Mouse (Mus musculus) layer of hippocampus, adult 8-10 months (tissue): ENCODE results near the gene Depdc5. TPM values are rescaled to one million over a fixed set of nuclear protein-coding genes. Genes with fewer than 3 reads are reported as not detected.

Experiments
- DNase-seq, 2 experiments: peaks; one replicate each; pipeline ENCODE4 v3.0.0; 2022; ENCODE audit warnings: low spot score in 2 of 2
- total RNA-seq, 4 experiments: library from RNA; stranded (reverse); gene quantifications; 2 replicates each; pipeline ENCODE4 v1.2.4; 2022

Depdc5 gene
- total RNA-seq, 4 experiments from 2014 or later: 68.2 to 75.3 (median 72.5) TPM

DNA sequence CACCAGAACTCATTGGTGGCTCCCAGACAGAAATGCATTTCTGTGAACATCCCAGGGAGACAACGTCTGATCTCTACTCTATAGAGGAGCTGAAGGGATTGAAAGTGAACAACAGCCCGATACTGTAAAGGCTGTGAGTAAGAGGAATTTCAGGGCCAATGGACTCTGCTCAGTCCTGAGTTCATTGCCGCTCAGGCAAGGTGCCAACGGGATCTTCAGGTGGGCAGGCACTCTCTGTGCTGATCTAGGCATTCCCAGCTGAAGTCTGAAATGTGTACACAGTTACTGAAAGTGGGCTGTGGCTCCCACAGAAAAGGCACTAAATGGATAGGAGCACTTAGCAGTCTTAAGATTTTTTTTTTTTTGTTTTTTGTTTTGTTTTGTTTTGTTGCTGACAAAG lies 135.3 kb downstream of the Depdc5 start:
- DNase-seq: no peak

DNA sequence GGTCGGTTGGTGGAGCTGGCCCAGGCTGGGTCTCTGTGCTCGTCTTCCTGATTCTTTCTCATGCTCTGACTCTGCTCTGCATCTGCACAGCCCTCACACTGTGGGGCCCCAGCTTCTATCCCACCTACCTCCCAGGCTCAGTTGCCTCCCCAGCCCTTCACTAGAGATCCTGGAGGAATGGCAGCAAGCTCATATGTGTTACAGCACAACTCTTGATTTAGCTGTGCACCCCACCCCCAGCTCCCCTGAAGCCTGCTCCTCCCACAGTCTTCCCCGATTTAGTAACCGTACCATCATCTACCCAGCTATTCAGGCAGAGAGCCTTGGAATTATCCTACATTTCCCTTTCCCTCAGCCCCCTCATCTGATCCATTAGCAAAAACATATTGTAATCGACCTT lies 137.6 kb downstream of the Depdc5 start:
- peak; percentile 55 to 77 for DNase-seq

DNA sequence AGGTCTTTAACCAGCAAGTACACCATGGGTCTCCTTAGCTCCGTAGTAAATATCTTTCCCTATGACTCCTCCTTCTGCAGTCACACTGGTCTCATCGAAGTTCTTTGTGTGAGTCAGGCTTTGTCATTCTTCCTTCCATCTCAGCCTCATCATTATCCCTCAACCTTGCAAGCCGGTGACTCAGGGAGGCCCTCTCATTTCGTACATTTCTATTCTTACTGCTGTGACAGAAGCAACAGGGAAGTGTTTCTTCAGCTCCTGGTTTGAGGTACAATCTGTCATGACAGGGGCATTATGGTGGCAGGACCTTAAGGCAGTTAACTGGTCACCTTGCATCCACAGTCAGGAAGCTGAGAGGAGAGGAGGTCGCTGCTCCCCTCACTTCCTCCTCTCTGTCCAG lies 139.3 kb downstream of the Depdc5 start:
- DNase-seq: no peak

DNA sequence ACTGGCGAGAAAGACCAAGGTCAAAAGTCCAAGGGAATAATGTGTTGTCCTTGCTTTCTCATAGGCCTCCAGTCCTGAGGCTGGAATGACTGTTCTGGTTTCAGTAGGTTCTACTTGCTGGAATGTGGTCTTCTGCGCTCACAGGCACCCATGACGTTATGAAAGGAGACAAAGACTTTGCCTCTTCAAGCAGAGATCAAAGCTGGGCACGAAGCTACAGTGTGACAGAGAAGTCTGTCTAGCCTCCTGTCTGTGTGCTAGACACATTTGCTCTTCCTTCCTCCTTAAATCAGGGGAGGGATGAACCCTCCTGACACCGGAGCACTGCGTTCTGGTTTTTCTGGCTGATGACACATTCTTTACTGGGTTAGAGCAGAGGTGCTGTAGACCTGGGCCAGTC lies 140.0 kb downstream of the Depdc5 start:
- DNase-seq: no peak

DNA sequence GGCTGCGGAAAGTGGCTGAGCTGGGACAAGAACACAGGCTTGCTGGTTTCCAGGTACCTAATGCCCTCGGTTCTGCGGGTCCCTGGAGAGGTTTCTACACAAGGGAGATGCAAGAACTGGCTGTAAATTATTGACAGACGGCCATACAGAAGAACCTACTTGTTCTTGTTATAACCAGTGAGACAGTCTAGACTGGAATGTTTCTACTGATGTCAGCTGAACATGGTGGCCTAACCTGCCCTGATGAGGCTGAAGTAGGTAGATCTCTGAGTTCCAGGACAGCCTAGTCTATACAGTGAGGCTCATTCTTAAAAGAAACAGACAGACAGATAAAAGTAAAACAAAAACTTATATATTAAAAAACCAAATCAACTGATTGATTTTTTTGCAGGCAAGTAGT lies 140.6 kb downstream of the Depdc5 start:
- no peak for DNase-seq

DNA sequence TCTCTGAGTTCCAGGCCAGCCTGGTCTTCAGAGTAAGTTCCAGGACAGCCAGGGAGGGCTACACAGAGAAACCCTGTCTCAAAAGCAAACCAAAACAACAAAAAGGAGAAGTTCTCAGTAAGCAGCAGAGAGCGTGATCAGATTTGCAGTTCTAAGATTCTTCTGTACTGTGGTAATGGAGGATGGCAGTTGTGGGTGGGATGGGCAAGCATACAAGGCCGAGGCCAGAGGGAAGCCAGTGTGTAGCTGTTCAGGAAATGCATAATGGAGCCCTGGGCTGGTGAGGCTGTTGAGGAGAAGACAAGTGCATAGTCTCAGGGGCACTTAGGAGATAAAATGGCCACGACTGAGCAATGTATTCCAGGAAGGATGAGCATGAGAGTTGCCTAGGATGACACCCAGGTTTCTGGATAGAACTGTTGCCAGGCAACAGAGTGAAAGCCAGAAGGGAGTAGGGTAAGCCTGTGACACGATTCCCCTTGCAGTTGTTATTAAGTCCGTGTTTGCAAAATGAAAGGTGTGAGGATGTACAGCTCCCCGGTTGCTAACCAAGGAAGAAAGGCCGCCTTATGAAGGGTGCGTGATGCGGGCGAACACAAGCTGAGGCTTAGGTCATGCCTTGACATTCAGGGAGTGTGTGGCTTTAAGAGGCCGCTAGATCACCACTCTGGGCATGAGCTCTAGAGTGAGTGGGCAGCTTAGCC lies 142.1 kb downstream of the Depdc5 start:
- DNase-seq: peak in 1 of 2 experiments; percentile 48

DNA sequence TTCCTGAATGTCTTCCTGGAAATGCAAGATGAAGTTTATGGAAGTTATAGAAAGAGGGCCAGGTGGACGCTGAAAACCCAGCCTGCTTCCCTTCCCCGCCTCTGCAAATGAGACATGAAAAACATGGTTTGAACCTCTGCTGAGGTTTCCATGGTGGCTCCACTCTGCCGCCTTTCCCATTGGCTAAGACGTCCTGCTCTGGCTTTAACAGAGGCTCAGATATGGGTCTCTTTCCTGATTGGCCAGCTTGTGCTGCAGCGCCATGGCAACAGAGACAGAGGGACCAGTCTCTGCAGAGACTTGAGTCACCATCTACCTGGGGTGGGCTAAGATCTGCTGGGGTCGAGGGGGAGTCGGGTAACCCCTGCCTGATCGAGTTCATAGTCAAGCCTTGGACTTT lies 143.2 kb downstream of the Depdc5 start:
- peak; percentile 72 to 84 for DNase-seq

DNA sequence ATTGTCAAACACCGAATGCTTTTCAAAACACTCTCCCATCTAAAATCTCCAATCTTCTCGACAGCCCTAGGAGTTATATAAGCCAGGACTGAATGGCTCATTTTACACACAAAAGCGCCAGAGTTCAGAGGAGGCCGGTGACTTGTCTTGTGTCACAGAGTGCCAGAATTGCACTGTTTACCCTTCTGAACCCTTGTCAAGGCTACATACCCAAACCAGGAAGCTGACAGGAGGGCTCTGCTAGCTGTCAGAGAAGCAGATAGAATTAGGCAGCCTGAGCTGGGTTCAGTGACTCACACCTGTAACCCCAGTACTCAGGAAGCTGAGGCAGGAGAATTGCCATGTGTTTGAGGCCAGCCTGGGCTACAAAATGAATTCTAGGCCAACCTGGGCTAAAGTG lies 143.9 kb downstream of the Depdc5 start:
- no peak for DNase-seq

DNA sequence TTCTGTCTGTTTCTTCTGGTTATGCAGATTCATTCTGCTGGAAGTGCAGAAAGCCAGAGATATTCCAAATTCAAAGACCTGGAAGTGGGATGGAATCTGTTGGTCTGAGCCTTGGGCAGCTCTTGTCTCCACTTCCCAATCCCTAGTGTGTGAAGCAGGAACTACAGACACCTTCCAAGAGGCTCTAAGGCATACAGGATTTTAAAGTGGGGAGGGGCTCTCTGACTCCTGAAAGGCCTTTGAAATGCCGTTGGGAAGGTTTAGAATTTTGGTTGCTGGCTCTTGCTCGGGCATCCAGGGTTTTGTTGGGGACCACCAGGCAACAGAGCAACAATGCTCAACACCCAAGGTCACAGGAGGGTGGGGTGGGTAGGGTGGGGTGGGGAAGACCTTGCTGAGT lies 145.8 kb downstream of the Depdc5 start:
- no peak for DNase-seq

DNA sequence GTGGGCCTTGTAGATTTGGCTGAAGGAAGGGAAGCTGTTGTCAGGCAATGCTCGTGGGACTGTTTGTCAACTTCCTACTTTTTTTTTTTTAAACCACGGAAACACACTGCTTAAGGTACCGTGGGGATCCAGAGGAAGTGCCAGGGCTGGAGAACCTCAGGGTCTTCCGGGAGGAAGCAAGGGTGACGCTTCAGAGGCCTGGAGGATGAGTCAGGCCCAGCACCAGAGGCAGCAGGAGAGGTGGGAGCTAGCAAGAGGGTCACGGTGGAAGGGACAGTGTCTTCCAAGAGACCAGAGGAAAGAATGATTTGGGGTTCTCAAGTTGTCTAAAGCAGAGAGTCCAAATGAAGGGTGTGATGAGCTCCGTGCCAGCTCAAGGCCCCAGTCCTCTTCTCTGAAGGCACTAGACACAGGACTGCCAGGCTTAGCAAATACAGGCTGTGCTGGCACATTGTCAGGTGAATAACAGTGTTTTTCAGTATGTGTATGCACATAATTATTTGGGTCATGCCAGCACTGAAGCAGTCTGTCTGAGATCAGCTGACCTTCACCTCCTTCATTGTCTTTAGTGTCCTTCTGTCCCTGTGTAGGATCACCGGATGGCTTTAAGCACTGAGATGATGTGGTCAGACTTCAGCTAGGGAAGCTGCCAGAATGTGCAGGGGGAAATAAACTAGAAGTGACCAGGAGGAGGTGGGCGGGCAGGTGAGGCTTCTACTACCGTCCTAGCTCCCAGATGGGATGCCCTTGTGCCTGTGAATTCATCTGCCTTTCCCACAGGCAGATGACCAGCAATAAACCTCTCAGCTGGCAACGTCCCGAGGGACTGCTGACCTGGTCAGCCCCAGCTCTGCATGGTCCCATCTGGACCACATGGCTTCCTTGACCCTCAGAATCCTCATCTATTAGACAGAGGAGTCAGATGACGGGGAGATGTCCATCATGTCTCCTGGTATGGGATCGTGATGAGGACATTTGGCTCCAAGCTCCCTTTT lies 146.6 kb downstream of the Depdc5 start:
- DNase-seq: no peak

DNA sequence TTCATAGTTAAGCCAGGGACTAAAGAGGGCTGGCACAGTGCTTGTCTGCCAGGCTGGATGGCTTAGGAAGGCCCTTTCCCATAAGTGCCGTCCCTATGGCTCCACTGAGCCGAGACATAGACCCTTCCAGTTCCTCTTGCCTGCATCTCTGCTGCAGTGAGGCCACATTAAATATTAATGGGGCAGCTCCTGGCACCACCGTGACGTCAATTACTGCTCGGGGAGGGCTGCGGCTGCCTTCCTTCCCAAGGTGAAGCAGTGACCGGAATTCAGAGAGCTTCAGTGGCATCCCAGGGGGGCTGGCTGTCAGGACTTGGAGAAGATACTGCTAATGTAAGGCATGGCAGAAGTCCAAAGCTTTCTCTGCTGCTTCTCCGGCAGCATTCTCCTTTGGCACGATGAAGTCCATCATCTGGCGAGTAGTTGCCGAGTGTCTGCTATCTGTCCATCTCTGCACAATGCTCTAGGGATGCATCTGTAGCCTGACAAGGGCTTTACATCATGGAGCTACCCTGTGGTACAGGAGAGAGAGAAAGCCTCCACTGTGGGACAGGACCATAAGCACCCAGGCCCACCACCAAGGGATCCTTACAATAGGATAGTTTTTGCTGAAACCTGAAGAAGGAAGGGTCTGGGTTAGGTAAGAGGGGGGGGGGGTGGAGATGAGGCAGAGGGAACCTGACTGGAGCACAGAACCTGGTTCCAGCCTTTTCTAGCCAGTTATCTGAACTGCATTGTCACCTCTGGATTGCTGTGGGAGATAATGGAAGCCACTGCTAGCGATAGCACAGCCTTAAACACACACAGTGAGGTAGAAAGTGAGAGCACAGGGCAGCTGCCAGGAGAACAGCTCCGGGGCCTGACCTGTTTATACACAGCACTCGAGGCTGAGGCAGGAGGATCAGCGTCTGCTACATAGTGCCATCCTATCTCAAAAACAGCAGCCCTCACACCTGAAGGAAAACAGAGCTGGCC lies 147.9 kb downstream of the Depdc5 start:
- DNase-seq: no peak

DNA sequence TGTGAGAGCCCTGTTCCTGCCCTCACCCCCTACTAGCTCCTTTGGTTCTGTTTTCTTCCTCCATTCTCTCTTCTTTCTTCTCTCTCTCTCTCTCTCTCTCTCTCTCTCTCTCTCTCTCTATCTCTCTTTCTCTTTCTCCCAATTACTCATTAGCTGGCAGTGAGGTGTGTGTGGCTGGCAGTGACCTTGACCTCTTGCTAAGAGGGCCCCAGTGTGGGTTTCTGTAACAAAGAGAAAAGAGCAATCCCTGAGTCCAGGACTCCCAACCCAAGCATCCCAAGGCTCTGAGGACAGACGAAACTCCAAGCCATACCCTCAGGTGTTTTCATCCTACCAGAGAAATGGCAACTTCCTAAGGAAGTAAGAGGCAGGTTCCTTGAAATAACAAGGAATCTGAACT lies 150.6 kb downstream of the Depdc5 start:
- DNase-seq: no peak

DNA sequence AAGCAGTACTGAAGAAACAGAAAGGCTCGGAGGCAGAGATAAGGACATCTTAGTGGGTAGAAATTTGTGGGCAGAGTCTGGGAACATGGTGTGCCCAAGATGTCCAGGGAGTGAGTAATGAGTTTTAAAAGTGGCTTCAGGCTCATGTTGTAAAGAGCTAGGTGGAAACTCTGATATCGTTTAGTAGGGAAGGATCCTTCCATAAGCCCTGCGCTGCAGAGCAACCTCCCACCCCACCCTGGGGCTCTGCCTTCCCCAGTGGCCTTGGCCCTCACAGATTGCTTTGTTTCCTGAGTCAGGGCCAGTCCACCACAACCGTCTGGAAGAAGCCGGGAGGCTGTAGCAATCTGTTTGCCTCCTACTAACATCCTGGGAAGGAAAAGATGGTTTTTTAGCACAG lies 152.1 kb downstream of the Depdc5 start:
- no peak for DNase-seq

DNA sequence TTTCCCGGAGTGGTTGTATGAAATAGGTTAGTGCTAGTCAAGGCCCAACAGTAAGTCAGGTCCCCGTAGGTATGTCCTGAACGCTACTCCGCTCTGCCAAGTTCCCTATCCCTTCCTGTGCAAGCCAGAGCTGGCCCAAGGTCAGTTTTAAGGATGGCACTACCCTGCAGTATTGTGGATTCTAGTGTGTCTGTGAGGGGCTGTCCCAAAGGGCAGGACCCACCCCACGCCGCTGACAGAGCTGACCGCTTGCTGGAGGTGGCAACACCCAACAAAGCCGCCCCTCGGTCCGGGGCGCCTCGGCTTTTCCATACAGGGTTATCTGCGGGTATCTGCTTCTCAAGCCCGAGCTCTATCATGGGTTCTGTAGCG lies 154.7 kb downstream of the Depdc5 start:
- DNase-seq: no peak

DNA sequence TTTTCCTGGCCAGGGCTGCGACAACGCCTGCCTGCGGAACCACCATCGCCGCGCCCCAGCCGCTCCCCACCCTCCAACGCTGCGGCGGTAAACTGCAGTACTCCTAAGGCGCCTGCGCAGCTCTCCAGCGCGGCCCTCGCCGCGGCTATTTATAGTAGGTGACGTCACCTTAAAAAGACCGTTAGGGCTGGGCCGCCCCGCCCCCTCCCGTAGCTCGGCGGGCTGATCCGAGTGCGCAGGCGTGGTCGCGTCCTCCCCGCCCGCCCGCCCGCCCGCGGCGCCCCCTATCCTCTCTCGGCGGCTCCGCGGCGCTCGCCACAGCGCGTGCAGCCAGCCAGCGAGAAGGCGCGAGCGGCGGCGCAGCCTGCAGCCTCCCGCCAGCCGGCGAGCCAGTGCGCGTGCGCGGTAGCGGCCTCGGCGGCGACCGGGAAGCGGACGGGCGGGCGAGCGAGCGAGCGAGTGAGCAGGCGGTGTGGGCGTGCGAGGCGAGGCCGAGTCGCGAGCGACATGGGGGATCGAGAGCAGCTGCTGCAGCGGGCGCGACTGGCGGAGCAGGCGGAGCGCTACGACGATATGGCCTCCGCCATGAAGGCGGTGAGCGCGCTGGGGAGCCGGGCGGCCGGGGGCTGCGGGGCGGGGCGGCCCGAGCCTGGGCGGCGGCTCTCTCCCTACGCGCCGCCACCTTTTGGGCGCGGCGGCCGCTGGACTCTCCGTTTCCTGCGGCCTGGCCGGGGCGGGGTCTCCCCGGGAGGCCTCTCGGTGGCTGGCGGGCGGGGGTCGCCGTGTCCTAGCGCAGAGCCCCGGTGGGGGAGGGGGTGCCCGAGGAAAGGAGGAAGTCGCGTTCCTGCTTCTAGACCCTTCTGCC lies 155.3 kb downstream of the Depdc5 start, which contains the start of gene Ywhah:
Gene Ywhah (plus strand): TSS at position 256 of the 865 bp plus-strand sequence.
- DNase-seq: peak; percentile 96 to 98

DNA sequence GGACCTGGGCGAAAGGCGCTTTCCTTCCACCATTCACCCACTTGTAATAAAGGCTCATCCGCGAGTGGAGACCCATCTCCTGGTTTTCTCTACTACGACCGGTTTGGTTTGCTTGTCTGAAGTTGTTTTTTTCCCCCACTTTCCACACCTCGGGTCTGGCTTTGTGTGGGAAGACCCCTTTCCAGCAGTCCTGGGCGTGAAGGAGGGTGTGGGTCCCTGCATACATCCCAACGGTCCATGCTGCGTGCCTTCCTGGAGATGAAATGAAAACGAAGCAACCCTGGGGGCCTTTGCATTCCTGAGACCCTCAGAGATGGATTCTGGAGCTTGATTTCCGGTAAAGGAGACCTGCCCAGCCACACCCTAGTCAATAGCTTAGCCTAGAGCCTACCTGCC lies 155.9 kb downstream of the Depdc5 start:
- DNase-seq: no peak

DNA sequence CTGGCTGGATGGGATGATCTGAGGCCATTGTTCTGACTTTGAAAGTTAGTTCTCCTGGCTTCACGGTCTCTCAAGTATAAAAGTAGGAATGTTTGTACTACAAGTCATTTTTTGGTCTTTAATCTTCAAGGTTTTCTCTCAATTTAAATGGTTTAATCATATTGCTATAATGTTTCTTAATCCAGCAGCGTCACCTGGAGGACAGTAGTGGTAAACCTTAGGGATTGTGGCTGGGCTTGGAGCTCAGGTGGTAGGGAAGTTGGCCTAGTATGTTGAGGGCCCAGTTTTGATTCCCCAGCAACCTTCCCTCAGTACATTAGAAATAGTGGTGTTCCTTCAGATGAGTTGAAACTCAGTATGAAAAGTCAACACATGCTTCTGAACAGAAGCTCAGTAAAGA lies 158.1 kb downstream of the Depdc5 start:
- no peak for DNase-seq

DNA sequence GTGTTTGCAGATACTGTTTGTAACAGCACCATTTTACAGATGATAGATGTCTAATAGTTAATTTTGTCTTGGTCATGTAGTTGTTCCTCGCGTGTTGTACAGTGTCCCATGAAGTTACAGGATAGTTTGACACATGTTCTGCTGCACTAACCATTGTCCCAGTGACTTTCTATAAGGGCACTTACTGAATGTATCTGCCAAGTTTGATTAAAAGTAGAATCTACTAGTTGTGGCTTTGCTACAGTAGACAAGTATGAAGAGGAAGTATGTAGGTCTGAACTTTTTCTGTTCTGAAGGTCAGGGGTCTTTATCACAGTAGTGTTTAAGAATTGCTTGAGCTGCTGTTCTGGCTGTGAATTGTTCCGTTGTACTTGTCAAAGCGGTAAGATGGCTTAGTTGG lies 159.8 kb downstream of the Depdc5 start:
- DNase-seq: no peak

DNA sequence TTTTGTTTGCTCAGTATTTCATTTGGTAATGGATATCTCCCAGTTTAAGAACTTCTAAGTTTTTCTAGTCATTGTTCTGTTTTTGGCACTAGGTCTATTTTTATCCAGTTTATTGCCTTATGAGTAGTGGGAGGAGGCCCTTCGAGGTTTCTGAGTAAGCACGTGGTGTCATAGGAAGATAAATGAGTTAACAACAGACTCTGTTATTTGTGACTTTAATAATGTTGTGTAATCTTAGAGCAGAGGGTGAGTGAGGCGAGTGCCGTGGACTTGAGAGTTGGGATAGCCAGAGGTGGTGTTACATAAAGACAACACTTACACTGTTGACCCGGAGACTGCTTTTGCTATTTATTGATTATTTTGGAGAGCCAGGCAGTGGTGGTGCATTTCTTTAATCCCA lies 161.0 kb downstream of the Depdc5 start:
- DNase-seq: no peak

DNA sequence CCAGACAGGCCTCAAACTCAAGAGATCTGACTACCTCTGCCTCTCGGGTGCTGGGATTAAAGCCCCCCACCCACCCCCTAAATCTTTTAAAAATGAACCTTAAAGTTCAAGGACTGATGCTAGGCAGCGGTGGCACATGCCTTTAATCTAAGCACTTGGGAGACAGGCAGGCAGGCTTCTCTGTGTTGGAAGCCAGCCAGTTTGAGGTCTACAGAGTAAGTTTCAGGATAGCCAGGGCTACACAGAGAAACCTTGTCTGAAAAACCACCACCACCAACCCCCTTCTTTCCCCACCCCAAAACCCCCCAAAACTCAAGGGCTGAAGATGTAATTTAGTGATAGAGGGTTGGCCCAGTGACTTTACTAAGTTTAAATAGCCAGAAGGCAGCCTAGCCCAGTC lies 165.2 kb downstream of the Depdc5 start:
- no peak for DNase-seq
